Mouse (Mus musculus): ENCODE results near the gene Snf8.

Snf8 gene

DNA sequence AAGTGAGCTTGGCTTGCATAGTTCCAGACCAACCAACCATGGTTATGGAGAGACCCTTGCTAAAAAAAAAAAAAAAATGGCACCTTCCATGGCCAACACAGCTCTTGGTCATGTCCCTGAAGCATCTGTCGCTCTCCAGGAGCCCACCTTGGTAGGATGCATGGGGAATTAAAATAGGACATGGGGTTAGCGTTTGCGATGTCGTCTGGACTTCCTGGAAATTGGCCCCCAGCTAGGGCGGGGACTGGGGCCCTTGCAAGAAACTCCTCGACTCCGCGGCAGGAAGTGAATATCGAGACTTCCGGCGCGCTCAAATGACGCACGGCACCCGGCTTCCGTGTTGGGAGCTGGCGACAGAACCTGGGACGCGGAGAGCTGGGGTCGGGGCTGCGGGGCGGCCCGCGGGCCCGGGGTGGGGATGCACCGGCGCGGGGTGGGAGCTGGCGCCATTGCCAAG, at the start of gene Snf8:
Snf8 (plus strand) TSS at position 290 of the 457 bp plus-strand sequence.
- DNase-seq = peak; percentile 87 to 96

DNA sequence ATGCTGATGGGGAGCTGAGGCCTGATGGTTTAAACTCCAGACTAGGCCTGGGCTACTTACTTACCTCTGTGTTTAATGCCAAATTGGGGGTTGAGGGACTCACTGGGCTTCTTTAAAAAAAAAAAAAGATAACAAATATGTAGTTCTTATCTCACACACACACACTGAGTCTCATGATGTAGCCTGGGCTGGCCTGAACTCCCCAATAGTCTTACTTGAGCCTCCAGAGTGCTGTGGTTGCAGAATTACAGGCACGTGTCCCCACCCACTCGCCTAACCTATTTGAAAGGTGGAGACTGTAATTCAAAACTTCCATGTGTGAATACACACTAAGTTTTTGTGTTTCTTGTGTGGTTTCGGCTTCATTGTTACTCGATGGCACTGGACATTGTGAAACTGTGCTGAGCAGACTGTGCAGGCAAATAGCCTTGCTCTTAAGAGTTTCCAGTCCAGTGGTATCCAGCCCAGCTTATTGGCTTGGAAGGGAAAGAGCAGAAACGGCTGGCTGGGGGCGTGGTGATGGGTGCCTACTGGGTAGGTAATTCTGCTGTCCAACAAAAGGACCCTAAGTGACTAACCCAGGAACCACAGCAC, 46.7 kb upstream of the Snf8 start:
- DNase-seq = no peak

- no peak for DNase-seq
These were observed 46.2 kb upstream of the Snf8 start for GRCm38 (mm10) chr11:95988533-95988932.

- no peak for DNase-seq
These were observed 44.8 kb upstream of the Snf8 start for GRCm38 (mm10) chr11:95989864-95990263.

DNA sequence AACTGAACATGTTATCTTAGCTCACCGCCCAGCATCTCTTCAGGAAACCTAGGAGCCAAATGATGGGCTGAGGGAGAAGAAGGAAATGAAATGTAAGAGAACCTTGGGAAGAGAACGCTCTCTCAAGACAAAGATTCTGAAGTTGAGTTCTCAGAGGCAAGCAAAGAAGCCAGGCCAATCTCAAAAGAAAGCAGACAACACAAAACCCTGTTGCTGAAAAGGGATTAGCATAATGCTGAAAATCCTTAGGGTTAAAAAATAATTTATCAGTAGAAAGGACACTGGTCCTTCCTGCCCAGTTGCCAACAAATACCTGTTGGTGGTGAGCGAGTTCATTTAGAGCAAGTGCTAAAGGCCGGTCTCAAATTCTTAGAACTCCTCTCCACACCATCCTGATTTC, 44.3 kb upstream of the Snf8 start:
- no peak for DNase-seq

DNA sequence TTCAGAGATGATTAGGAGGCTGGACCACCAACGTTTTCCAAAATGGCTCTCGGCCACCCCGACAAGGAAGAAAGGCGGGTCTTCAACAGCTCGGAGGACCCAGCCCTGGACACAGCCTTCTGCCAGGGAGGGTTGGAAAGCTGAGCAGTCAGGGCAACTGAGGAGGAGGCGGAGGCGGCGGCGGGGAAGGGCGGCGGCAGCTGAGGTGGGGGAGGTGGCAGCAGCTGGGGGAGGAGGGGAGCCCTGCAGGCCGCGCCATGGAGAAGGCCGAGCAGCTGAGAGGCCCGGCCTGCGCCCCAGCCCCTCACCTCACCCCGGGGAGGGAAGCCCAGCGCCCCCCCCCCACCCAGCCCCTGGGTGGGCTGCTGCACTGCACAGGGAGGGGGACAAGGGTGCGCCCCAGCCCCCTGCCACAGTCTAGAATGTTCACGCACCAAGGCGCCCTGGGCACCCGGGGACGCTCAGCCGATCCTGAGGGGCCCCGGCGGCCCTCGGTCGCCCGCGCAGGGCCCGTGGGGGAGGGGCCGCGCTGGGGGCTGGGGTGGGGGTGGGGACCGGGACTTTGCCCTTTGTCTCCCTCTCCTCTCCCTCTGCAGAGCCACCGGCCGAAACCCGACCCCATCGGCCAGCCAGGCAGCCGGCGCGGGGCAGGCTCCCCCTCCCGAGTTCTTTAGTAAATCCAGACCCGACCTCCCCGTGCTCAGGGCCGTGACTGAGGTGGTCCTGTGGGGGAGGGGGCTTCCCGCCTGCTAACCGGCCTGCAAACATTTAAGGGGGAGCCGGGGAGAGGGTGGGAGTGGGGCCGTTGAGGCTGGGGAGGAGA, 43.6 kb upstream of the Snf8 start:
- no peak for DNase-seq

DNA sequence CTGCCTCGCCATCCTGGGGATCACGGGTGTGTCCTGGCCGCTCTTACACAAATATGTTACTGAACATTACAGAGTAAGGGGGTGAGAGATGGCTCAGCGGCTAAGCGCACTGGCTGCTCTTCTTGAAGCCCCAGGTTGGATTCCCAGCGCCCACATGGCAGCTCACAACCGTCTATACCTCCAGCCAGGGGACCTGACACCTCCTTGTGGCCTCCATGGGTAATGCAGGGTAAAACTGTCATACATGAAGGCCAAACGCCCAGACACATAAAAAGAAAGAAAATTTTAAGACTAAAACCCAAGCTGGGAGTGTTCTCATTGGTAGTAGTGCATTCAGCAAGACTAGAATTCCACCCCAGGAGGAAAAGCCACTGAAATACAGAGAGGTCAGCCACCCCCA, 40.5 kb upstream of the Snf8 start:
- DNase-seq = no peak

GRCm38 (mm10) chr11:96003100-96003900, 31.4 kb upstream of the Snf8 start:
- DNase-seq = no peak

DNA sequence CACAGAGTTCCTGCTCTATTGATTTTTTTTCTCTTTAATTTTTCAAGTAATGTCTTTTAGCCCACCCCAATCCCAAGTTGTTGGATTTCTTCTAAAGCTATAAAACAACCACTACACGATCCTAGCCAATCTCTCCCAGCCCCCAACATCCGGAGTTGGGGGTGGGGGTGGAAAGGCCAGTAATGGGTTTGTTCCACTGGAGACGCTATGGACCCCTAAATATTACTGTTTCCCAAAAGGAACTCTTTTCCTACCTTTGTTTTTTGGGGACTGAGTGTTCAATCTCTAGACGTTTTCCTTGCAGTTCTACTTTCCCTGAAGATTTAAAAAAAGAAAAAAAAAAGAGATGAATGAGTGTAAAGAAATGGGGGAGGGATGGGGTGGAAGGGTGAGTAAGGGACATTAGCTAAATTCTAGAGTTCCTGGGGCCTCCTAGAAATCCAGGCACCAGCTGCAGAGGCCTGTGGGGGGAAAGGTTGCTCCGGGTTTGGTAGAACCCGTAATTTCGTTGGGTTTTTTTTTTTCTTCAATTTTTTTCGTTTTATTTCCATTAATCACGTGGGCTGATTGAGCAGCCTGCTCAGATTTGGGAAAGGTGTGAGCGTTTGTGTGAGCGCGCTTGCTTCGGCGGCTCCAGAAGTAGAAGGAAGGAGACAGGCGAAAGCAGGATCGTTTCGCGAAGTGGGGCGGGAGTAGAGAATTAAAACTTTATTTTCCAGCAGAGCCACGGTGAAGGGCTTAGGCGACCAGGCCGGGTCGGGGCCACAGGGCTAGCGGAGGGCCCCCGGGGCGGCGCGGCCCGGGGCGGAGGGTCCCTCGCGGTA, 30.5 kb upstream of the Snf8 start:
- no peak for DNase-seq

DNA sequence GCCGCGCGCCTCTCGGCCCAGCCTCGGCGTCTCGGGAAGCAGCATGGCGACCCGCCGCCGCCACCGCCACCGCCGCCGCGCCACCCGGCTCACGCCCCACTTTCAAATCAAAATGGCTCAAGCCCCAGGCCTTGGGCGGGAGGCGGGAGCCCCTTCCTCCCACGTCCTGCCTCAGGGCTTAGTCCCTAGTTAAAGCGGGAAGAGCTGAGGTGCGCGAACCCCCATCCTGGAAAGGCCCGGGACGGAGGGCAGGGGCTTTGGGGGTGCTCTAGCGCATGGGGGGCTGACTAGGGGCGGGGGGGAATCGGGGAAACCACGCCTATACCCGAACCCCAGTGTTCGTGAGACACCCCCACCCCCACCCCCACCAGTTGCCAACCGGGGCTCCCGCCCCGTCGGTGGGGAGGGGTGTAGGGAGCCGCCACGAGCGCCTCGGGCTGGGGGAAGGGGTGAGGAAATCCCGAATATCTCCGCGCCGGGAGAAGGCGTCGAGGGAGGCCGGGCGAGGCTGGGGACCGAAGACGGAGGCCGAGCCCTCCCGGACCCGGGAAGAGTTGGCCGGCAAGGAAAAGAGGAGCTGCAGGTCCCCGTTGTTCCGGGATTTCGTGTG, 29.8 kb upstream of the Snf8 start:
- DNase-seq = peak in 1 of 2 experiments; percentile 22

- DNase-seq = peak in 1 of 2 experiments; percentile 33
These were observed 29.0 kb upstream of the Snf8 start, which contains the start of gene Igf2bp1 for GRCm38 (mm10) chr11:96005403-96006271. Gene Igf2bp1, minus strand, starts transcription at chr11:96005940.

- no peak for DNase-seq
These were observed 28.3 kb upstream of the Snf8 start for GRCm38 (mm10) chr11:96006367-96006851.

DNA sequence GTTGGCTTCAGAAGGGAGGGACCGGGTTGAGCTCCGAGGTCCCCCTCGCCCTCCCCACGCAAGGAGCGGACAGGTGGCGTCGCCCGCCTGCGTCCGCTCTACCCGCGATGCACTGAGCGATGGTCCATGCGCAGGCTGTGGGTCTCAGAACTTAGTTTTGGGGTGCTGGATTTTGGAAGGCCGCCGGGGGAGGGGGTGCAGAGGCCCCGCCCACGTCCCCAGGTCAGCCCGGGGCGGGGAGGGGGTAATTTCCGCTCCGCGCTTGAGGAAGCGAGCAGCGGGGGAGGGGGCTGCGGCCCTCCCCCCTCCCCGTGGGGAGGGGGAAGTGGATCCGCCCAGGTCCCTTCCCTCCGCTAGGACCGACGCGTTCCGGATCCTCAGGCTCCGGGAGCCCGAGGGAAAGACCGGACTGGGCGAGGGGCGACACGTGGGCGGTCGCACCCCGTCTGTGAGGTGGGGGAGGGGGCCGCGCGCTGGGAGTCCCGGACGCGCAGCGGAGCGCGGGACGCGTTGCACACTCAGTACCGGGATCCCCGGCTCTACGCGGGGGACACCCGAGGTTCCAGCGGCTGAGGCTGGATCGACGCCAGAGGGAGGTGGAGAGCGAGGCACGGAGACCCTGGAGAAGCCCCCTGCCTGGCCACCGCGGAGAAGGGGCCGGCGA, 27.7 kb upstream of the Snf8 start:
- peak in 1 of 2 experiments; percentile 15 for DNase-seq

DNA sequence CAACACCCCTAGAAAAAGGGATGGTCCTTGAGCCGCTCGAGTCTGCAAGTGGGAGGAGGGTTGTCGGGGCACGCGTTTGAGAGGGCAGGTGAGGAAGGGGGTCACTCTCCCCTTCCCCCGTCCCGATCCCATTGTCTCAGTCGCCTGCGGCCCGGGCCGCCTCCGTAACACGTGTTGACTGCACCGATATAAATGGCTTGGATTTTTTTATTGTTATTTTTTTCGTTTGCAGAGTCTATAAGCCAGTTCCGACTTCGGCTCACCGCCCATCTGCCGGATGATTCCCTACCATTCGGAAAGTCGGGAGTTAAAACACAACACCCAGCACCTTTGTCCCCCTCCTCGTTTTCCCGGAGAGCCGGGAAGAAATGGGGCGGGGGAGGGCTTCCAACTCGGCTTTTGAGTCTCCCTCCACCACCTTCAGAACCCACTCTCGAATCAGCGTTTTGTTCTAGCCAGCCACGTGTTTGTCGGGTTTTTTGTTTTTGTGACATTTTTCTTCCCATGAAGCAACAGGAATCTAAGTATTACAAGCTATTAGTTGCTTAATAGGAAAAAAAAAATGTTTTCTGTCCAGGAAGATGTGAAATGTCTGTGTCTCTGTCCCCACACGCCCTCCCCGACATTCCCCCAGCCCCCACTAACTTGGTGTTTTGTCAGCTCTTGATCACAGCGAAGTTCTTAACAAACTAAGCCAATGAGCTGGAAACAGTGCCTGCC, 27.0 kb upstream of the Snf8 start:
- DNase-seq = peak in 1 of 2 experiments; percentile 14

DNA sequence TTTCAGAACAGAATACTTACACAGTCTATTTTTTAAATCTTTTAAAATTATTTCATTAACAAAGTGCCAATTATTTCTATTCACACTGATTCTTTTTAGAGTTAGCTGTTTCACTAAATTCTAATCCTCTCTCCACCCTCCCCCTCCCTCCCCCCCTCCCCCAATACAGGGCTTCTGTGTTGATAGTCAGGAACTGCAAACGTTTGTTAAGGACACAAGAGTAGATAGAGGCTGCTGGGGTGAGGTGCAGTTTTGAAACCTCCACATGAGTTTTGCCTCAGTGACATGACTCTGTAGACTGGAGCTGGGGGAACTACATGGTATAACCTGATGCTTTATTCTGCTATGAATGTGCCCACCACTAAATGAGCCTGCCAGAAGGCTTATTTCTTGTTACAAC, 25.9 kb upstream of the Snf8 start:
- DNase-seq = no peak

- no peak for DNase-seq
These were observed 22.7 kb upstream of the Snf8 start for GRCm38 (mm10) chr11:96011982-96012381.

GRCm38 (mm10) chr11:96015421-96015820, 19.3 kb upstream of the Snf8 start:
- DNase-seq = no peak

DNA sequence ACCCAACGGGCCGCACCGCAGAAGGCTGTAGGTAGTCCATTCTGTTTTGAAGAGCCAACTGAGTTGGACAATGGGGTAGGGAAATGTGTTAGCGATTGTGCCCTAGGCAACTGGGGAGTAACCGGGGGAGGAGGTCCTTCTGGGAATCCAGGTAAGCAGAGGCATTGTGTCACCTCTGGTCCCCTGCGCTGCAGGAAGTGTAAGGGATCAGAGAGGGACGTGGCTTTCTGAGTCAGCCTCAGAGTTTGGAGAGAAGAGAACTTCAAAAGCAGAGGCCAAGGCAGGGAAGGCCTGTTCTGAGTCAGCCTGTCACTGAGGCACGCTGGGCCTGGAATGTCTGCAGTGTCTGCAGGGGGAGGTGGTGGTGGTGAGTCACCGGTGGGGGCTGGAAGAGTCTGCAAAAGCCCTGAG, 16.7 kb upstream of the Snf8 start:
- no peak for DNase-seq

DNA sequence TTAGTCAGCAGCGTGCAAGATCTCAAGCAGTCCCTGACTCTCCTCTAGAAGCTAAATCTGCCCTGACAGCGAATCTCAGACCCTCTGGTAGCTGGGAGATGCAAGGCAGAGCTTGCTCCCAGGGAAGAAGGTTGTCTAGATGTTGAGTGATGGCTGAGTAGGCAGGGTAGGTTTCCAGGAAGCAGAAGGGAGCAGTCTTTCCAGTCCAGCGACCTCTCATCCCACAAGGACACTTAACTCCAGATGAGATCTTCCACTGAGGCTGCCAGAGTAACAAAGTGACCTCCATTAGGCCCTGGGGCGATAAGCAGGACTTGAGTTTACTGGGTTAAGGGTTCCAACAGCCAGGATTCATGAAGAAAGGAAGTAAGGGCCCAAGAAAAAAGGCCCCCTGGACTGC, 14.1 kb upstream of the Snf8 start:
- DNase-seq = no peak

DNA sequence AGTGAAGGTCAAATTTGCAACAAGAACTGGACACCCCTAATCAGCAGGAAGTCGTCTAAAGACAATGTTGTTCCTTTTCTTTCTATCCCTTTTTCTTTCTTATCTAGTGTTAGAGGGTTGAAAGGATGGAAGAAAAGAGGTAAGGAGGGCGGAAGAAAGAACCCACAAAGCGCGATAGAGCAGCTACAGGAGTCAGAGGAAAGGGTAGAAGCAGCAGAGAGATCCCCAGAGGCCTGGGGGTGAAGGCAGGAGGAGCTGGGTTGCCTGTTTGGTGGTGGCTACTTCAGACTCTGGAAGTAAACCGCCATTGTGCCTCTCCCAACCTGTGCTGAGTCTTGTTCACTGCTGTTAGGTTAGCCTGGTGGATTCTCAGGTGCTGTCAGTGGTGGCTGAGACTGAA, 6.6 kb upstream of the Snf8 start:
- DNase-seq = no peak

All from spleen, adult 18-20 months (tissue).